In the genomic region with DNA sequence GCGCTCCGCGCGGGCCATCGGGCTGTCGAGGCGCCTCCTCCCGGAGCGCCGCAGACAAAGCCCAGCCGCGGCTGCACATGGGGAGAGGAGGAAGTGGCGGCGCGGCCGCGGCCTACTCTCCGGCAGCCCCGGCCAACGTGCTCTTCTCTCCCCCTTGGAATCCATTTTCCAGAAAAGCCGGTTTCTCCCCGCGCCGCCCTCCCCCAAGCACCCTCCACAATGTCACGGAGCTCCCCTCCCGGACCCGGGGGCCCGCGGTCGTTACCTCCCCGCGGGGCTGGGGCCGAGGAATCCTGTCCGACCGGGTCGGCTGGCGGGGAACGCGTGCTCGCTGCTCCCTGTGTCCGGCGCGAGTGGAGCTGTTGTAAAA, we compare ENCODE assay signal across 8 mouse cellular contexts. TPM values are rescaled to one million over a fixed set of nuclear protein-coding genes. Genes with fewer than 3 reads are reported as not detected.
A peak's percentile ranks its signal among the peaks of the same experiment; 100 is the strongest.
DNase-seq lines count a peak whose midpoint lies in the region; ATAC-seq lines count a peak whose summit lies in the region.

No protein-coding gene starts in this region.

- under 1% methylated on average over 24 of the region's 43 CpGs for WGBS in intestine, embryonic 16.5 days
- WGBS in limb, embryonic 13.5 days, result under 1% methylated on average over 19 of the region's 43 CpGs
- WGBS in midbrain, embryonic 16.5 days, result 0% methylated on average over 10 of the region's 43 CpGs

- H3K27me3 ChIP-seq in intestine, embryonic 16.5 days (replicated peaks; ENCODE audit: control insufficient read depth, insufficient read depth, low read length), result no peaks in the 10 kb centered on the region
- no peaks in the 10 kb centered on the region for H3K27me3 ChIP-seq in limb, embryonic 13.5 days
- no peaks in the 10 kb centered on the region for H3K27me3 ChIP-seq in midbrain, embryonic 16.5 days (ENCODE audit: control insufficient read depth, insufficient read depth, low read depth, low read length)

- DNase-seq in cerebellum, adult 18-20 months, result peak; percentile 40 to 62
- DNase-seq in cerebellum, adult 9-11 months, result no peak
- DNase-seq in adrenal gland, postnatal 25 days, result peak; percentile 40
- DNase-seq in frontal cortex, postnatal 25 days (ENCODE audit: low spot score in 2 of 2), result peak; percentile 9 to 26
- DNase-seq in telencephalon, adult 2 months (ENCODE audit: low read depth, low spot score), result peak; percentile 6

- H3K4me1 ChIP-seq in intestine, embryonic 16.5 days (ENCODE audit: control insufficient read depth, insufficient read depth, low read length), result peaks cover 10% of the 10 kb centered on the region; the same call in 1 of the 2 replicates
- H3K4me1 ChIP-seq in limb, embryonic 13.5 days, result peaks cover 21% of the 10 kb centered on the region
- H3K4me1 ChIP-seq in midbrain, embryonic 16.5 days (ENCODE audit: control insufficient read depth, insufficient read depth, low read length), result peaks cover 21% of the 10 kb centered on the region

- peak overlapping the region; percentile 98 for H3K27ac ChIP-seq in intestine, embryonic 16.5 days (ENCODE audit: low read length)
- peak overlapping the region; percentile 98 for H3K27ac ChIP-seq in limb, embryonic 13.5 days
- H3K27ac ChIP-seq in midbrain, embryonic 16.5 days (ENCODE audit: low read length), result peak overlapping the region; percentile 100

- peak overlapping the region; percentile 68; the same call in 1 of the 2 replicates for H3K4me2 ChIP-seq in intestine, embryonic 16.5 days (ENCODE audit: low read depth, low read length)
- H3K4me2 ChIP-seq in limb, embryonic 13.5 days (replicated peaks), result peak overlapping the region; percentile 91
- H3K4me2 ChIP-seq in midbrain, embryonic 16.5 days (ENCODE audit: low read length), result peak overlapping the region; percentile 90; the same call in 1 of the 2 replicates

- H3K9me3 ChIP-seq in intestine, embryonic 16.5 days (ENCODE audit: control insufficient read depth, low read length), result no peaks in the 10 kb centered on the region
- no peaks in the 10 kb centered on the region for H3K9me3 ChIP-seq in limb, embryonic 13.5 days
- no peaks in the 10 kb centered on the region for H3K9me3 ChIP-seq in midbrain, embryonic 16.5 days (replicated peaks; ENCODE audit: control insufficient read depth, low read length, poor library complexity, severe bottlenecking)

- H3K4me3 ChIP-seq in intestine, embryonic 16.5 days (ENCODE audit: low read length), result peak overlapping the region; percentile 95
- peak overlapping the region; percentile 99 for H3K4me3 ChIP-seq in limb, embryonic 13.5 days
- peak overlapping the region; percentile 98 for H3K4me3 ChIP-seq in midbrain, embryonic 16.5 days (ENCODE audit: low read depth, low read length)

- no peaks in the 10 kb centered on the region for H3K36me3 ChIP-seq in intestine, embryonic 16.5 days (ENCODE audit: control insufficient read depth, insufficient read depth, low read length)
- peaks cover 12% of the 10 kb centered on the region for H3K36me3 ChIP-seq in limb, embryonic 13.5 days
- 0 out of 2 replicates have a peak, but pooled peaks cover 5% of the 10 kb centered on the region for H3K36me3 ChIP-seq in midbrain, embryonic 16.5 days (ENCODE audit: control insufficient read depth, insufficient read depth, low read length)

- ATAC-seq in intestine, embryonic 16.5 days, result peak; percentile 24
- ATAC-seq in limb, embryonic 13.5 days (ENCODE audit: low FRiP score, low read depth), result no peak; the same call in 1 of the 2 replicates
- ATAC-seq in midbrain, embryonic 16.5 days, result peak; percentile 26

- H3K9ac ChIP-seq in intestine, embryonic 16.5 days (ENCODE audit: low read depth, low read length), result peak overlapping the region; percentile 91
- H3K9ac ChIP-seq in limb, embryonic 13.5 days, result peak overlapping the region; percentile 99
- peak overlapping the region; percentile 97 for H3K9ac ChIP-seq in midbrain, embryonic 16.5 days (ENCODE audit: low read depth, low read length)

RNA-seq across cellular contexts. Expression of gene Syncrip, which starts 0.6 kb away (rescaled TPM):
- 88.2 and 96.1 TPM in 2 replicates for total RNA-seq in adrenal gland, postnatal 25 days (2021)
- polyA plus RNA-seq in intestine, embryonic 16.5 days (2015; fragmentation: Nextera tagmentation; extraction: Ambion mirVana), result 60.2 and 72.3 TPM in 2 replicates
- 114 TPM in 2 replicates for polyA plus RNA-seq in limb, embryonic 13.5 days (2015; fragmentation: Nextera tagmentation; extraction: Ambion mirVana)
- polyA plus RNA-seq in midbrain, embryonic 16.5 days (2015; fragmentation: Nextera tagmentation; extraction: Ambion mirVana), result 75.2 and 87.6 TPM in 2 replicates

RNA-seq across cellular contexts. Expression of gene Gm20537, which starts 25.4 kb away (rescaled TPM):
- 0.76 TPM in 1 of 2 replicates, not detected in the other for total RNA-seq in adrenal gland, postnatal 25 days (2021)
- polyA plus RNA-seq in intestine, embryonic 16.5 days (2015; fragmentation: Nextera tagmentation; extraction: Ambion mirVana), result 0.43 TPM in 1 of 2 replicates, not detected in the other
- polyA plus RNA-seq in limb, embryonic 13.5 days (2015; fragmentation: Nextera tagmentation; extraction: Ambion mirVana), result 0.41 and 0.94 TPM in 2 replicates
- polyA plus RNA-seq in midbrain, embryonic 16.5 days (2015; fragmentation: Nextera tagmentation; extraction: Ambion mirVana), result 0.35 and 0.66 TPM in 2 replicates

RNA-seq across cellular contexts. Expression of gene Snx14, which starts 43.0 kb away (rescaled TPM):
- total RNA-seq in adrenal gland, postnatal 25 days (2021), result 50.8 and 66.7 TPM in 2 replicates
- 35.4 and 37.4 TPM in 2 replicates for polyA plus RNA-seq in intestine, embryonic 16.5 days (2015; fragmentation: Nextera tagmentation; extraction: Ambion mirVana)
- 21.9 and 22.8 TPM in 2 replicates for polyA plus RNA-seq in limb, embryonic 13.5 days (2015; fragmentation: Nextera tagmentation; extraction: Ambion mirVana)
- 42.5 and 43.4 TPM in 2 replicates for polyA plus RNA-seq in midbrain, embryonic 16.5 days (2015; fragmentation: Nextera tagmentation; extraction: Ambion mirVana)
